16 mouse cellular contexts compared by ENCODE assay signal in the genomic region with DNA sequence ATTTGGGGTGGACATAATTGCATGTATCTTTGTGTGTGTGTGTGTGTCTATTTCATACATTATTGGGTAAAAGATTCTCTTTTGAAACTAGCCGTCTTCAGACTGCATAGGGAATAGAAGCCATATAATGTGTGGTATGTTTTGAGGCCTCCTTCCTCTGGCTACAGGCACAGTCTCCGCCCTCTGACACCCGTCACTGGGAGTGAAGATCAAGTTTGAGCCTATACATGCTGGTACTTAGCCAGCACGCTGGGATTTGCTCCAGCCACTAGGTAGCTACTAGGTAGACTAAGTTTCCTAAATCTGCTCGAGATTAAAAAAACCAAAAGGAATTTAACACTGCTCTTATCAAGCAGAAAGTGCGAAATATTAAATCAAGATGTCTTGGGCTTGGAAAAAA. TPM values are rescaled to one million over a fixed set of nuclear protein-coding genes. Genes with fewer than 3 reads are reported as not detected.
DNase-seq lines count a peak whose midpoint lies in the region; ATAC-seq and TF ChIP-seq lines count a peak whose summit lies in the region.
"Had no signal": no experiment of that assay in that cellular context is flagged by ENCODE, and none has a peak within 500 bp of the region (broad histone marks: within the 10 kb centered on the region; RNA-seq: fewer than 3 reads in every experiment).

No protein-coding gene starts in this region.

- peak overlapping the region; percentile 24; the same call in 1 of the 2 replicates for H3K4me2 ChIP-seq in heart, embryonic 11.5 days
- H3K4me2 ChIP-seq in liver, embryonic 13.5 days: no peak overlapping the region
- H3K4me2 ChIP-seq in liver, embryonic 12.5 days: no peak overlapping the region
- H3K4me2 ChIP-seq: embryonic facial prominence, embryonic 12.5 days had no signal

- no peak for TF ChIP-seq POLR2A in MEL (IDR thresholded peaks at IDR 0.05; ENCODE audit: control insufficient read depth in 1 of 2, insufficient read depth in 1 of 2, low read depth in 1 of 2, low read length in 2 of 2, poor library complexity in 1 of 2)

- H3K9me3 ChIP-seq in heart, embryonic 11.5 days (replicated peaks; ENCODE audit: control insufficient read depth, low read length): no peaks in the 10 kb centered on the region
- no peaks in the 10 kb centered on the region for H3K9me3 ChIP-seq in liver, embryonic 13.5 days (replicated peaks)
- no peaks in the 10 kb centered on the region for H3K9me3 ChIP-seq in liver, embryonic 12.5 days (replicated peaks)
- H3K9me3 ChIP-seq in MEL (replicated peaks; ENCODE audit: insufficient read depth, low read length): no peaks in the 10 kb centered on the region
- H3K9me3 ChIP-seq: embryonic facial prominence, embryonic 12.5 days had no signal

- no peak for TF ChIP-seq RAD21 in MEL (IDR thresholded peaks at IDR 0.05; ENCODE audit: low read depth, low read length)

- no peaks in the 10 kb centered on the region for H3K27me3 ChIP-seq in heart, embryonic 11.5 days (ENCODE audit: control insufficient read depth, insufficient read depth, low read length)
- 0 out of 2 replicates have a peak, but pooled peaks cover 4% of the 10 kb centered on the region for H3K27me3 ChIP-seq in liver, embryonic 13.5 days
- H3K27me3 ChIP-seq in liver, embryonic 12.5 days (replicated peaks): 0 out of 2 replicates have a peak, but pooled peaks cover 3% of the 10 kb centered on the region
- no peaks in the 10 kb centered on the region for H3K27me3 ChIP-seq in MEL (ENCODE audit: control insufficient read depth in 1 of 2, insufficient read depth in 2 of 2, low read length in 2 of 2)
- H3K27me3 ChIP-seq: embryonic facial prominence, embryonic 12.5 days had no signal

- H3K36me3 ChIP-seq in heart, embryonic 11.5 days (ENCODE audit: control insufficient read depth, insufficient read depth, low read length): no peaks in the 10 kb centered on the region
- no peaks in the 10 kb centered on the region for H3K36me3 ChIP-seq in liver, embryonic 13.5 days
- H3K36me3 ChIP-seq in liver, embryonic 12.5 days: no peaks in the 10 kb centered on the region
- peaks cover 0 to 31% of the 10 kb centered on the region in 2 experiments; a peak in 2 of 4 replicates for H3K36me3 ChIP-seq in MEL (ENCODE audit: control insufficient read depth in 1 of 2, insufficient read depth in 2 of 2, low read length in 2 of 2)
- H3K36me3 ChIP-seq: embryonic facial prominence, embryonic 12.5 days had no signal

- H3K9ac ChIP-seq in heart, embryonic 11.5 days (ENCODE audit: low read depth, low read length): no peak overlapping the region
- no peak overlapping the region for H3K9ac ChIP-seq in liver, embryonic 13.5 days
- H3K9ac ChIP-seq in liver, embryonic 12.5 days: no peak overlapping the region
- no peak overlapping the region for H3K9ac ChIP-seq in MEL (ENCODE audit: control insufficient read depth, low read depth, low read length, poor library complexity, severe bottlenecking)
- H3K9ac ChIP-seq: embryonic facial prominence, embryonic 12.5 days; forebrain, postnatal 0 days had no signal

- no peak overlapping the region for H3K4me3 ChIP-seq in heart, embryonic 11.5 days (ENCODE audit: low read depth, low read length)
- no peak overlapping the region for H3K4me3 ChIP-seq in liver, embryonic 13.5 days (replicated peaks)
- no peak overlapping the region for H3K4me3 ChIP-seq in liver, embryonic 12.5 days
- H3K4me3 ChIP-seq in MEL (ENCODE audit: control insufficient read depth in 1 of 2, insufficient read depth in 1 of 2, low read depth in 2 of 2, low read length in 2 of 2): no peak overlapping the region
- H3K4me3 ChIP-seq: embryonic facial prominence, embryonic 12.5 days; layer of hippocampus, adult 2 months had no signal

- H3K27ac ChIP-seq in heart, embryonic 11.5 days (ENCODE audit: low read depth, low read length): no peak overlapping the region
- no peak overlapping the region for H3K27ac ChIP-seq in liver, embryonic 13.5 days
- H3K27ac ChIP-seq in liver, embryonic 12.5 days: no peak overlapping the region
- no peak overlapping the region for H3K27ac ChIP-seq in MEL (ENCODE audit: control insufficient read depth, low read depth, low read length)
- H3K27ac ChIP-seq: embryonic facial prominence, embryonic 12.5 days; kidney, postnatal 0 days; layer of hippocampus, adult 2 months had no signal

- 50% methylated on average over 6 of the region's 6 CpGs for WGBS in heart, embryonic 11.5 days (ENCODE audit: insufficient replicate concordance)
- 48% methylated on average over 6 of the region's 6 CpGs for WGBS in liver, embryonic 13.5 days (ENCODE audit: insufficient replicate concordance)
- 55% methylated on average over 6 of the region's 6 CpGs for WGBS in liver, embryonic 12.5 days (ENCODE audit: insufficient replicate concordance)

- peaks cover 42% of the 10 kb centered on the region for H3K79me2 ChIP-seq in MEL (ENCODE audit: control insufficient read depth, insufficient read depth, low read length, poor library complexity)

- ATAC-seq in heart, embryonic 11.5 days (replicated peaks; ENCODE audit: insufficient number of reproducible peaks, low FRiP score, low TSS enrichment): no peak
- no peak for ATAC-seq in liver, embryonic 13.5 days (ENCODE audit: low read depth)
- ATAC-seq in liver, embryonic 12.5 days: no peak
- ATAC-seq: forebrain, postnatal 0 days; hindbrain, embryonic 16.5 days; intestine, postnatal 0 days had no signal

- DNase-seq in heart, postnatal 14 days: no peak
- DNase-seq in liver, embryonic 13.5 days: peak; percentile 21
- peak; percentile 53 for DNase-seq in MEL (ENCODE audit: low read depth, low spot score)
- peak; percentile 25 for DNase-seq in c-Kit-positive CD71-positive TER-119-positive erythroid progenitor cells, embryonic 14.5 days (ENCODE audit: low spot score)
- no peak for DNase-seq in layer of hippocampus, postnatal 14 days (ENCODE audit: low spot score in 2 of 2)
- DNase-seq: cerebellum, adult 11-12 months; forebrain, postnatal 0 days; left cerebral cortex, postnatal 4 days; lung, adult 2 months had no signal

- intact Hi-C loops in heart, postnatal 14 days (cut with DNase I): no loop called here

- H3K4me1 ChIP-seq in heart, embryonic 11.5 days (ENCODE audit: control insufficient read depth, insufficient read depth, low read length): peaks cover 47% of the 10 kb centered on the region
- H3K4me1 ChIP-seq in liver, embryonic 13.5 days (replicated peaks): peaks cover 69% of the 10 kb centered on the region
- peaks cover 71% of the 10 kb centered on the region for H3K4me1 ChIP-seq in liver, embryonic 12.5 days
- H3K4me1 ChIP-seq in MEL (ENCODE audit: control insufficient read depth in 1 of 2, insufficient read depth in 2 of 2, low read length in 2 of 2): peaks cover 9 to 24% of the 10 kb centered on the region in 2 experiments

- TF ChIP-seq CTCF in MEL (IDR thresholded peaks at IDR 0.05 in 2 of 3, conservative IDR thresholded peaks at IDR 0.05 in 1 of 3; ENCODE audit: control insufficient read depth in 1 of 3, insufficient read depth in 1 of 3, low read depth in 2 of 3, low read length in 3 of 3, poor library complexity in 1 of 3, severe bottlenecking in 1 of 3): no peak

- TF ChIP-seq EP300 in MEL (IDR thresholded peaks at IDR 0.05; ENCODE audit: low read depth in 1 of 2, low read length in 2 of 2): no peak

TF ChIP-seq in MEL, 35 proteins besides CTCF, POLR2A, EP300 and RAD21:
- TF ChIP-seq E2F4 (IDR thresholded peaks at IDR 0.05; ENCODE audit: borderline replicate concordance, low read depth, low read length) (no peak), KAT2A (conservative IDR thresholded peaks at IDR 0.05; ENCODE audit: low read depth, low read length) (no peak), ZC3H11A (IDR thresholded peaks at IDR 0.05; ENCODE audit: low read depth, low read length) (no peak), SMC3 (IDR thresholded peaks at IDR 0.05; ENCODE audit: low read depth, low read length) (no peak)
TF ChIP-seq in MEL: peak in this region for 0.

RNA-seq across cellular contexts. Expression of gene Bag3, which starts 3.2 kb away (rescaled TPM):
- polyA plus RNA-seq in heart, embryonic 11.5 days (2014; fragmentation: Nextera tagmentation; extraction: Ambion mirVana): 20.6 and 21.1 TPM in 2 replicates
- 100 to 1,000 TPM; 165 to 182 TPM for total RNA-seq in heart, postnatal 14 days (2021)
- polyA plus RNA-seq in liver, embryonic 13.5 days (2015; fragmentation: Nextera tagmentation; extraction: Ambion mirVana): 3.3 and 3.9 TPM in 2 replicates
- polyA plus RNA-seq in liver, embryonic 12.5 days (2016; fragmentation: Nextera tagmentation; extraction: Ambion mirVana): 5.5 TPM in 2 replicates
- total RNA-seq in MEL (2012; rRNA removed): 5.1 and 5.8 TPM in 2 replicates
- polyA plus RNA-seq in MEL (2012; ENCODE audit: insufficient read depth in 1 of 2, insufficient read length in 2 of 2, low read depth in 1 of 2, low replicate concordance in 2 of 2, missing spikeins in 1 of 2): 10 to 100 TPM in 1 of 2 experiments, not detected in 1; 13.4 TPM
- 10 to 100 TPM in 1 of 2 experiments, 1 to 10 TPM in 1; 8.9 to 10.3 TPM for total RNA-seq in layer of hippocampus, postnatal 14 days (2021)

Comparison
In these comparisons a context has a peak if more than half of its experiments do, and no peak if none do; other contexts are left out.
1. DNase-seq: peak in liver, embryonic 13.5 days (single experiment), MEL (single experiment) and c-Kit-positive CD71-positive TER-119-positive erythroid progenitor cells, embryonic 14.5 days (single experiment); none in heart, postnatal 14 days (0 of 2) and layer of hippocampus, postnatal 14 days (0 of 2).